Mouse (Mus musculus): ENCODE measurements at regions not wholly inside any gene's neighbourhood (a gene's known extent, or its start where the extent isn't known, plus 50 kb on each side); places are given as distances from the start of the nearest gene placed in this dataset.

- TF ChIP-seq POLR2A (IDR thresholded peaks at IDR 0.05; ENCODE audit: borderline replicate concordance, extremely low read depth, insufficient read depth, insufficient read length, poor library complexity, severe bottlenecking): no peak
- no peak for TF ChIP-seq CTCF (IDR thresholded peaks at IDR 0.05; ENCODE audit: borderline replicate concordance, extremely low read depth, insufficient read depth, insufficient read length)
These were observed 134.9 kb upstream of the Ccnd2 start for GRCm38 (mm10) chr6:127286681-127287476.
